Mouse (Mus musculus): ENCODE measurements around the gene Rnase13. TPM values are rescaled to one million over a fixed set of nuclear protein-coding genes. Genes with fewer than 3 reads are reported as not detected.
A peak's percentile ranks its signal among the peaks of the same experiment; 100 is the strongest.

Gene Rnase13
- polyA plus RNA-seq, 1 experiment from 2014 or later: not detected

GRCm38 (mm10) chr14:51906102-51906501 is 16.5 kb downstream of the Rnase13 start:
- 73% methylated on average over 11 of the region's 11 CpGs for WGBS
- Histone ChIP-seq H3K4me1 (peaks cover 30% of the 10 kb centered on the region), H3K4me3 (no peak overlapping the region), H3K36me3 (peaks cover 49% of the 10 kb centered on the region), H3K27me3 (ENCODE audit: insufficient read depth, poor library complexity, severe bottlenecking) (peaks cover 6% of the 10 kb centered on the region; the same call in 1 of the 2 replicates), H3K9me3 (no peaks in the 10 kb centered on the region), H3K27ac (no peak overlapping the region)
- no peak for DNase-seq (ENCODE audit: low spot score)

GRCm38 (mm10) chr14:51904706-51905105 is 17.9 kb downstream of the Rnase13 start:
- WGBS: 70% methylated on average over 7 of the region's 7 CpGs
- H3K27me3 ChIP-seq (ENCODE audit: insufficient read depth, poor library complexity, severe bottlenecking): peaks cover 4% of the 10 kb centered on the region; the same call in 1 of the 2 replicates
- H3K36me3 ChIP-seq: peaks cover 39% of the 10 kb centered on the region
- no peak overlapping the region for H3K4me3 ChIP-seq
- no peak overlapping the region for H3K27ac ChIP-seq
- no peak for DNase-seq (ENCODE audit: low spot score)
- peaks cover 30% of the 10 kb centered on the region for H3K4me1 ChIP-seq
- H3K9me3 ChIP-seq: no peaks in the 10 kb centered on the region

GRCm38 (mm10) chr14:51903782-51904181 is 18.8 kb downstream of the Rnase13 start:
- DNase-seq (ENCODE audit: low spot score): no peak
- H3K9me3 ChIP-seq: no peaks in the 10 kb centered on the region
- H3K27ac ChIP-seq: 0 out of 2 replicates have a peak overlapping the region, but pooled peaks have one; percentile 38
- no peak overlapping the region for H3K4me3 ChIP-seq
- peaks cover 30% of the 10 kb centered on the region for H3K4me1 ChIP-seq
- peaks cover 4% of the 10 kb centered on the region; the same call in 1 of the 2 replicates for H3K27me3 ChIP-seq (ENCODE audit: insufficient read depth, poor library complexity, severe bottlenecking)
- H3K36me3 ChIP-seq: peaks cover 29% of the 10 kb centered on the region
- WGBS: 86% methylated on average over 9 of the region's 9 CpGs

GRCm38 (mm10) chr14:51902806-51903710 is 19.5 kb downstream of the Rnase13 start:
- H3K4me1 ChIP-seq: peaks cover 30% of the 10 kb centered on the region
- peak; percentile 87 for DNase-seq (ENCODE audit: low spot score)
- H3K4me3 ChIP-seq: no peak overlapping the region
- WGBS: 50% methylated on average over 9 of the region's 9 CpGs
- no peaks in the 10 kb centered on the region for H3K9me3 ChIP-seq
- 0 out of 2 replicates have a peak overlapping the region, but pooled peaks have one; percentile 38 for H3K27ac ChIP-seq
- peaks cover 22% of the 10 kb centered on the region for H3K36me3 ChIP-seq
- H3K27me3 ChIP-seq (ENCODE audit: insufficient read depth, poor library complexity, severe bottlenecking): no peaks in the 10 kb centered on the region

- H3K27me3 ChIP-seq (ENCODE audit: insufficient read depth, poor library complexity, severe bottlenecking): no peaks in the 10 kb centered on the region
- DNase-seq (ENCODE audit: low spot score): no peak
- no peak overlapping the region for H3K27ac ChIP-seq
- peaks cover 10% of the 10 kb centered on the region for H3K4me1 ChIP-seq
- no peaks in the 10 kb centered on the region for H3K9me3 ChIP-seq
- no peak overlapping the region for H3K4me3 ChIP-seq
- no peaks in the 10 kb centered on the region for H3K36me3 ChIP-seq
- WGBS: 90% methylated on average over 1 of the region's 1 CpGs
Measured at GRCm38 (mm10) chr14:51899351-51899750, 23.2 kb downstream of the Rnase13 start.

- peaks cover 14% of the 10 kb centered on the region for H3K4me1 ChIP-seq
- H3K9me3 ChIP-seq: no peaks in the 10 kb centered on the region
- 77% methylated on average over 8 of the region's 8 CpGs for WGBS
- H3K36me3 ChIP-seq: peaks cover 8% of the 10 kb centered on the region
- no peak for DNase-seq (ENCODE audit: low spot score)
- no peaks in the 10 kb centered on the region for H3K27me3 ChIP-seq (ENCODE audit: insufficient read depth, poor library complexity, severe bottlenecking)
- H3K27ac ChIP-seq: no peak overlapping the region
- no peak overlapping the region for H3K4me3 ChIP-seq
Measured at GRCm38 (mm10) chr14:51896539-51897170, 25.9 kb downstream of the Rnase13 start.

GRCm38 (mm10) chr14:51896019-51896418 is 26.6 kb downstream of the Rnase13 start:
- H3K9me3 ChIP-seq: no peaks in the 10 kb centered on the region
- no peaks in the 10 kb centered on the region for H3K27me3 ChIP-seq (ENCODE audit: insufficient read depth, poor library complexity, severe bottlenecking)
- DNase-seq (ENCODE audit: low spot score): no peak
- peaks cover 14% of the 10 kb centered on the region for H3K4me1 ChIP-seq
- WGBS: 64% methylated on average over 6 of the region's 6 CpGs
- H3K36me3 ChIP-seq: peaks cover 14% of the 10 kb centered on the region
- no peak overlapping the region for H3K4me3 ChIP-seq
- no peak overlapping the region for H3K27ac ChIP-seq

GRCm38 (mm10) chr14:51895071-51895470 is 27.5 kb downstream of the Rnase13 start:
- Histone ChIP-seq H3K9me3 (no peaks in the 10 kb centered on the region), H3K27ac (no peak overlapping the region), H3K27me3 (ENCODE audit: insufficient read depth, poor library complexity, severe bottlenecking) (no peaks in the 10 kb centered on the region), H3K4me3 (no peak overlapping the region), H3K36me3 (peaks cover 24% of the 10 kb centered on the region), H3K4me1 (peaks cover 14% of the 10 kb centered on the region)
- 76% methylated on average over 14 of the region's 14 CpGs for WGBS
- DNase-seq (ENCODE audit: low spot score): no peak

- Histone ChIP-seq H3K27me3 (ENCODE audit: insufficient read depth, poor library complexity, severe bottlenecking) (no peaks in the 10 kb centered on the region), H3K36me3 (peaks cover 36% of the 10 kb centered on the region), H3K4me1 (peaks cover 14% of the 10 kb centered on the region), H3K4me3 (no peak overlapping the region), H3K27ac (no peak overlapping the region), H3K9me3 (no peaks in the 10 kb centered on the region)
- DNase-seq (ENCODE audit: low spot score): no peak
- WGBS: 49% methylated on average over 3 of the region's 3 CpGs
Measured at GRCm38 (mm10) chr14:51893809-51894208, 28.8 kb downstream of the Rnase13 start.

GRCm38 (mm10) chr14:51893094-51893794 is 29.3 kb downstream of the Rnase13 start:
- H3K27ac ChIP-seq: no peak overlapping the region
- H3K36me3 ChIP-seq: peaks cover 42% of the 10 kb centered on the region
- peaks cover 14% of the 10 kb centered on the region for H3K4me1 ChIP-seq
- no peak overlapping the region for H3K4me3 ChIP-seq
- DNase-seq (ENCODE audit: low spot score): no peak
- H3K9me3 ChIP-seq: no peaks in the 10 kb centered on the region
- WGBS: 18% methylated on average over 10 of the region's 10 CpGs
- H3K27me3 ChIP-seq (ENCODE audit: insufficient read depth, poor library complexity, severe bottlenecking): no peaks in the 10 kb centered on the region

- peaks cover 14% of the 10 kb centered on the region for H3K4me1 ChIP-seq
- no peak within 1 kb of the TSS for H3K27ac ChIP-seq
- DNase-seq (ENCODE audit: low spot score): no peak
- WGBS: 90% methylated on average over 9 of the region's 9 CpGs
- H3K27me3 ChIP-seq (ENCODE audit: insufficient read depth, poor library complexity, severe bottlenecking): no peaks in the 10 kb centered on the region
- no peak within 1 kb of the TSS for H3K4me3 ChIP-seq
- peaks cover 50% of the 10 kb centered on the region for H3K36me3 ChIP-seq
- no peaks in the 10 kb centered on the region for H3K9me3 ChIP-seq
Measured at GRCm38 (mm10) chr14:51892191-51892939, 30.2 kb downstream of the Rnase13 start, which contains the start of gene Slc39a2. Gene Slc39a2 (plus strand): TSS chr14:51892889.

GRCm38 (mm10) chr14:51889833-51890232 is 32.7 kb downstream of the Rnase13 start:
- H3K4me1 ChIP-seq: peaks cover 27% of the 10 kb centered on the region
- DNase-seq (ENCODE audit: low spot score): no peak
- H3K9me3 ChIP-seq: no peaks in the 10 kb centered on the region
- no peaks in the 10 kb centered on the region for H3K27me3 ChIP-seq (ENCODE audit: insufficient read depth, poor library complexity, severe bottlenecking)
- H3K4me3 ChIP-seq: no peak overlapping the region
- no peak overlapping the region for H3K27ac ChIP-seq
- H3K36me3 ChIP-seq: peaks cover 62% of the 10 kb centered on the region
- 84% methylated on average over 6 of the region's 6 CpGs for WGBS
